Mouse (Mus musculus) heart, postnatal 0 days (tissue): ENCODE results near the gene Lgi4. TPM values are rescaled to one million over a fixed set of nuclear protein-coding genes. Genes with fewer than 3 reads are reported as not detected.
A peak's percentile ranks its signal among the peaks of the same experiment; 100 is the strongest.

Source experiments
- ATAC-seq: fragments of 200-750 bp; cut with Nextera tagmentation; 2 replicates; pipeline ENCODE4 v1.8.0; 2017; ENCODE audit warnings: low read depth, moderate number of reproducible peaks, moderate library complexity; ENCODE audit not compliant: insufficient read depth
- DNase-seq: peaks from one replicate; pipeline ENCODE4 v3.0.0-alpha.2; 2016; ENCODE audit warnings: low spot score
- H3K27ac ChIP-seq: fragments of 300-500 bp; sonication (generic); 2 replicates; pipeline ENCODE4 v1.5.1; 2014; ENCODE audit warnings: low read depth, mild to moderate bottlenecking
- H3K27me3 ChIP-seq: fragments of 300-500 bp; sonication (generic); 2 replicates; pipeline ENCODE4 v1.6.1; 2014; ENCODE audit warnings: low read length, mixed read lengths; ENCODE audit not compliant: control insufficient read depth, insufficient read depth
- H3K36me3 ChIP-seq: fragments of 300-500 bp; sonication (generic); replicated peaks from 2 replicates; pipeline ENCODE4 v1.6.1; 2014; ENCODE audit warnings: low read length, mixed read lengths; ENCODE audit not compliant: control insufficient read depth, insufficient read depth
- H3K4me1 ChIP-seq: fragments of 300-500 bp; sonication (generic); 2 replicates; pipeline ENCODE4 v1.6.1; 2014; ENCODE audit warnings: antibody characterized with exemption; ENCODE audit not compliant: control insufficient read depth, insufficient read depth
- H3K4me2 ChIP-seq: fragments of 300-500 bp; sonication (generic); 2 replicates; pipeline ENCODE4 v1.6.1; 2014; ENCODE audit warnings: low read depth, mild to moderate bottlenecking, low read length, moderate library complexity
- H3K4me3 ChIP-seq: fragments of 300-500 bp; sonication (generic); 2 replicates; pipeline ENCODE4 v1.5.1; 2014; ENCODE audit warnings: low read depth, low read length
- H3K9ac ChIP-seq: fragments of 300-500 bp; sonication (generic); replicated peaks from 2 replicates; pipeline ENCODE4 v1.6.1; 2014; ENCODE audit warnings: low read depth, low read length, mixed read lengths
- H3K9me3 ChIP-seq: fragments of 300-500 bp; sonication (generic); replicated peaks from 2 replicates; pipeline ENCODE4 v1.6.1; 2016; ENCODE audit warnings: low read length; ENCODE audit not compliant: control insufficient read depth
- CTCF ChIP-seq: IDR thresholded peaks from 2 replicates; pipeline ENCODE4 v1.5.1; 2016; ENCODE audit warnings: antibody characterized with exemption, control low read depth, low read depth
- EP300 ChIP-seq: IDR thresholded peaks from 2 replicates; pipeline ENCODE4 v1.6.1; 2016; ENCODE audit warnings: antibody characterized with exemption, low read depth
- WGBS: fragments of 180-500 bp; shearing (Covaris S2); extraction: QIAGEN DNeasy Blood & Tissue Kit; methylation state at CpG from one replicate; pipeline ENCODE4 v1.1.7; 2014; 5-methylcytosine and 5-hydroxymethylcytosine counted together
- polyA plus RNA-seq: library from polyadenylated mRNA; unstranded; fragments of >200 nt; fragmentation: Nextera tagmentation; extraction: Ambion mirVana; gene quantifications from 2 replicates; pipeline ENCODE4 v1.2.1, GENCODE M21; 2015
- total RNA-seq: library from RNA; depleted of rRNA; stranded (reverse); fragments of >200 nt; gene quantifications from 2 replicates; pipeline ENCODE4 v1.2.3, GENCODE M21; 2014; ENCODE audit warnings: low replicate concordance

The Lgi4 gene
- total and polyA plus RNA-seq, 2 experiments from 2014 or later = 0.08 to 2.7 TPM

DNA sequence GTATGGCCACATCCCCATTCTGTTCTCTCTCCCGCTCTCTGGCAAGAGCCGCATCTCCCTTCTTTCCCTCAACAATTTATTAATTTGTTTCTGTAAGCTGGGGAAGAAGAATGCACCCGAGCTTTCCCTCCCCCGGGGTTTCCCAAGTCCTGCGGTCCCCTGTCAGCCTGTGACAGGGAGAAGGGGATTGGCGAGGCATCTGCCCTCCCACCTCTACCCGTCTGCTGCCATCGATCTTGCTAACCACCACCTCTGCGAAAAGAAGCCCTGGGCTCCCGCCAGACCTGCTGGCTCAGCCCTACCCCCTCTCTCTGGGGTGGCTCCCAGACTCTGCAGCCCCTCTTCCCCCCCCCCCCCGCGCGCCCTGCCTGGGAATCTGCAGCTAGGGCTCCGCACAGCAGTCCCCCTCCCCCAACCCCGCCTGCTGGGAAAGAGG lies 9.3 kb upstream of the Lgi4 start:
- Histone ChIP-seq H3K27ac (no peak overlapping the region), H3K9ac (no peak overlapping the region), H3K27me3 (peaks cover 30% of the 10 kb centered on the region), H3K36me3 (no peaks in the 10 kb centered on the region), H3K9me3 (no peaks in the 10 kb centered on the region), H3K4me3 (no peak overlapping the region), H3K4me2 (no peak overlapping the region), H3K4me1 (peaks cover 25% of the 10 kb centered on the region)
- 11% methylated on average over 11 of the region's 15 CpGs for WGBS
- DNase-seq (no peak), ATAC-seq (no peak)
- TF ChIP-seq EP300 (no peak), CTCF (no peak)

DNA sequence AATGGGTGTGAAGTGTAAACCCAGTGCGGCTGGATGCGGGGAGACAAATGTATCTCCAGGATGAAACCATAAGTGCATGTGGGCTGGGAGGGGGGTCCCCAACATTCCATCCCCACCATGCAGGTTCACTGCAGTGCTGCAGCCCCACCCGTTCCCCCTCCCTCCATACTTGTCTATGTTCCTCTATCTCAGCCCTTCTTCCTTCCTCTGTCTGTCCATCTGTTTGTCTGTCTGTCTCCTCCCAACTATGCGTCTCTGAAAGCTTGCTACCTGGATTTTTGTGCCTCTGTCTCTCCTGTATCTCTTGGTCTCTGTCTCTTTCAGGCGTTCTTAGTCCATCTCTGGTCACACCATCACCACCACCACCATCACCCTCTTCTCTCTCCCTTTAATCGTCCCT lies 8.7 kb upstream of the Lgi4 start:
- Histone ChIP-seq H3K9ac (no peak overlapping the region), H3K27me3 (peaks cover 30% of the 10 kb centered on the region), H3K4me3 (no peak overlapping the region), H3K9me3 (no peaks in the 10 kb centered on the region), H3K36me3 (no peaks in the 10 kb centered on the region), H3K4me1 (peaks cover 25% of the 10 kb centered on the region), H3K4me2 (no peak overlapping the region), H3K27ac (no peak overlapping the region)
- TF ChIP-seq CTCF (no peak), EP300 (no peak)
- 27% methylated on average over 6 of the region's 6 CpGs for WGBS
- ATAC-seq (no peak), DNase-seq (no peak)

DNA sequence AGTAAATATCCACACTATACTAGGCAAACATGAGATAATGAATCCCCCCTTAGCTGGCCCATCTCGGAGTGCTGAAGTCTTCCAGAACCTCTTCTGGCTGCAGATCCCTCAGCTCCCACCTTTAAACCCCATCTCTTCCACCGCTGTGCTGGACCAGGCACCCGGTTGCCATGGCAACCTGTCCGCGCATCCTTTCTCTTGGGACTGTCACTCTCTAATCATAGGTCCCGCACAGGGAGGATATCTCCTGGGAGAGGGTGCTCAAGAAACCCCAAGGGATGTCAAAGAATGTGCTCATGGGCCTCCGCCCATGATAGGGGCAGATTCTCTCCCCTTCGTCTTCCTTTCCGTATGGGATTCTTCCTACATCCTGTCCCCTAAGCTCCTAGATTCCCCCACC lies 8.2 kb upstream of the Lgi4 start:
- Histone ChIP-seq H3K27ac (no peak overlapping the region), H3K4me3 (no peak overlapping the region), H3K27me3 (peaks cover 30% of the 10 kb centered on the region), H3K4me1 (peaks cover 25% of the 10 kb centered on the region), H3K9me3 (no peaks in the 10 kb centered on the region), H3K36me3 (no peaks in the 10 kb centered on the region), H3K4me2 (no peak overlapping the region), H3K9ac (no peak overlapping the region)
- DNase-seq (no peak), ATAC-seq (no peak)
- 23% methylated on average over 9 of the region's 9 CpGs for WGBS
- TF ChIP-seq EP300 (no peak), CTCF (no peak)

DNA sequence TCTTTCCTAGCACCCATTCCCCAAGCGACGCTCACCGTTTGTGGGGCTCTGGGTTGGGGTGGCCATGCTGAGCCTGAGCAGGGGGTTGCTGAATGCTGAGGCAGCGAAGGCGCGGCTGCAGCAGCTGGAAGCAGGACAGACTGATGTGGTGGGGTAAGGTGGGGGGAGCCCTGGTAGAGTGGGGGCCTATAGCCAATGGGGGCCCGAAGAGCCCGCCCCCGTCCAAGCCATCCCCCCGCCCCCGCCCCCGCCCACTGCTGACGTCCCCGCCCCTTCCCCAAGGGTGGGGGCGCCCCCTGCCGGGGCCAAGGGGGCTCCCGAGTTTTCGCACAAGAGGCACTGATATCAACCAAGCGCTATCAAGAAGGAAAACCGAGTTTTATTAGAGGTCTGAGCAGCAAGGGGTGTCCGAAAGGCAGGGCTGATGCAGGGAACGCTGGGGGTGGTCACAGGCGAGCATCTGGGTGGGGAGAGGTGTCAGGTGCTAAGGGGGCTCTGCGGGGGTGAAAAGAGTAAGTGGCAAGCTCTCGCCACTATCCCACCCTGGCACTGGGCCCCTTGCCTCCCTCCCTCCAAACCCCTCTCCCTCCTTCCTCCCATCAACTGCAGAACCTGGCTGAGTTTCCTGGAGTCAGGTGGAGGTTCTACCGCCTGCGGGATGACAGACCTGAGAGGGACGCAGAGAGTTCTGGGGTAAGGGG lies 7.7 kb upstream of the Lgi4 start, which contains the start of gene Fxyd7:
TSS of gene Fxyd7 (minus strand) at position 147 of the 701 bp plus-strand sequence.
- ATAC-seq (no peak), DNase-seq (no peak)
- Histone ChIP-seq H3K4me2 (peak within 1 kb of the TSS; percentile 70), H3K9me3 (no peaks in the 10 kb centered on the region), H3K36me3 (no peaks in the 10 kb centered on the region), H3K9ac (no peak within 1 kb of the TSS), H3K4me1 (peaks cover 25% of the 10 kb centered on the region), H3K4me3 (peak within 1 kb of the TSS; percentile 50), H3K27me3 (peaks cover 30% of the 10 kb centered on the region), H3K27ac (no peak within 1 kb of the TSS)
- WGBS = 18% methylated on average over 24 of the region's 28 CpGs
- no peak for TF ChIP-seq EP300
- TF ChIP-seq CTCF = no peak

DNA sequence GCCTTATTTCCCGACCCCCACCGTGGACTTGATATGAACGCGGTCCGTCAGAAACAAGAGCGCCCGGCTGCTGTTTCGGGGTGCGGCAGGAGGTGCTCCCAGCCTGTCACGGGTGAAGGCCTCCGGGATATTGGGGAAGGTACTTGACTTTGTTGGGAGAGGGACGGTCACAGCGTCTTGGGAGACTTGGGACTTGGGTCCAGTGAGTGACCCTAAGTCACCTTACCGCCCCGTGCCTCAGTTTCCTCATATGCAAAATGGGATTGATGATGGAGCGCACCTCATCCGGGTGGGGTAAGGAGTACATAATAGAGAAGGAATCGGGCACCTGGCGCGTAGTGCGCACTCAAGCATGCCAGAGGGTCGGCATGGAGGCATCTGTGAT lies 6.9 kb upstream of the Lgi4 start:
- peaks cover 30% of the 10 kb centered on the region for H3K27me3 ChIP-seq

More for the DNA sequence above, 6.9 kb upstream of the Lgi4 start:
- H3K4me1 ChIP-seq = peaks cover 25% of the 10 kb centered on the region
- no peak overlapping the region for H3K9ac ChIP-seq
- TF ChIP-seq CTCF (no peak), EP300 (no peak)
- no peaks in the 10 kb centered on the region for H3K36me3 ChIP-seq
- no peaks in the 10 kb centered on the region for H3K9me3 ChIP-seq
- 22% methylated on average over 22 of the region's 22 CpGs for WGBS
- H3K27ac ChIP-seq = no peak overlapping the region
- peak overlapping the region; percentile 50 for H3K4me3 ChIP-seq
- peak overlapping the region; percentile 70 for H3K4me2 ChIP-seq
- ATAC-seq (no peak), DNase-seq (no peak)
